Mouse (Mus musculus) stomach, adult 2 months (tissue): ENCODE data around the gene Pon3. TPM values are rescaled to one million over a fixed set of nuclear protein-coding genes. Genes with fewer than 3 reads are reported as not detected.

Source experiments
- polyA plus RNA-seq: library from polyadenylated mRNA; depleted of rRNA; stranded (reverse); fragments of >200 nt; gene quantifications from 2 replicates; pipeline ENCODE4 v1.2.3, GENCODE M21; 2012; rRNA removed

Gene Pon3
- 1.9 and 3.4 TPM in 2 replicates for polyA plus RNA-seq

DNA sequence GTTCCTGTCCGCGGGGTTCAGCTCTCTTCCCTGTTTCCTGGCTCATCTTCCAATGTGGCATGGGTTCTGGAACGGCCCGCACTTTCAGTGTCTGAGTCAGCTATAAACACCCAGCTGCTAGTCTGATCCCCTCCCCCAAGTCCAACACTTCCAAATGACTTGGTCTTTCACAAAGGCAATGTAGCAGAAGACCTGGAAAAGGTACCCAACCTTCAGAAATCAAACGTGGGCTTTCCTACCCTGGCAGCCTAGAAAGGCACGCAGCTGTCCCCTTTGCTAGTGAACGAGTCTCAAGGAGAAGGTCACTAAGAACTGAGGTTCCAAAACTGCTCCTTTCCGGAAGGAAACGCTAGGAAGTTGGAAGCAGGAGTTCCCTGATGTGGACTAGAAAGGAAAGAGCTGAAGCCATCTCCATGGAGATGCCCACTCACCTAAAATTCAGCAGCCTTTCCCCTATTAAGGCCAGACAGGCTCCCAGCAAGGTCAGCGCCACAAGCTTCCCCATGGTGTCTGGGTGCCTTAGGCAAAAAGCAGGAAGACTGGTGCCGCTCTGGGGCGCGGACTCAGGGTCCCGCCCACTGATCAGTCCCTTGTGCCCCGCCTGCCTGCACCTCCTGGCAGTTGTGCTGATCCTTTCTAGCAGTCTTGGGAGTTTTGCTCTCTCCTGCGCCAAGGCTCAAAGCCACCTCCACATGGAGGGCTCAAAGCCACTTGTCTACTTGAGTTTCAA, at the start of gene Pon3:
Gene Pon3, minus strand, starts transcription at position 565 of the 730 bp plus-strand sequence.

DNA sequence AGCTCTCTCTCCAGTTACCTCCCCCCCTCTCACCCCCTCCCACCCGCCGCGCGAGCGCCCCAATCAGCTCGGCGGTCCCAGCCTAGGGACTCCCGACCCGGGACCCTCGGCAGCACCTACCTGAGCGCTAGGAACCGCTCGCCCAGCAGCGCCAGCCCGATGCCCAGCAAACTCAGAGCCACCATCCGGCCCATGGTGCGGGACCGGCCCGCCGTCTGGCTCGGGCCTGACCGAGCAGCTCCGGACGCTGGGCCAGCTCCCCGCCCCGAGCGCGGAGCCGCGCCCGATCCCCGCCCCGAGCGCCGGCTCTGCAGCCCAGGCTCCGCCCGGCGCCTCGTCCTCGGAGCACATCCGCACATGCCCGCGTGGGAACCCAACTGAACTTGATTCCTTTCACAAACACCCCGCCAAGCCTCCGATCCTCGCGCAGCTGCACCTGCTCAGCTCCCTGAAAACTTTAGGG, 42.0 kb upstream of the Pon3 start, which contains the start of gene Pon2:
Gene Pon2, minus strand, starts transcription at position 364 of the 463 bp plus-strand sequence.

GRCm38 (mm10) chr6:5193693-5194092, 62.4 kb downstream of the Pon3 start, which contains the start of gene Pon1:
TSS of gene Pon1 (minus strand) at chr6:5193946.

Other genes with a start within 250 kb of the Pon3 start
- 0.18 TPM in 1 of 2 replicates, not detected in the other for gene Pon1, start 62.3 kb downstream of the Pon3 start, polyA plus RNA-seq
- 19.1 and 25.1 TPM in 2 replicates for gene Pon2, start 42.2 kb upstream of the Pon3 start, polyA plus RNA-seq
- 0.24 and 0.25 TPM in 2 replicates for gene Asb4, start 127.1 kb upstream of the Pon3 start, polyA plus RNA-seq
- gene Pdk4, start 240.0 kb upstream of the Pon3 start, polyA plus RNA-seq = 16.8 and 17.1 TPM in 2 replicates